Mouse (Mus musculus) bone marrow, adult 2 months (tissue): Measurements from ENCODE around the gene Larp4. TPM values are rescaled to one million over a fixed set of nuclear protein-coding genes. Genes with fewer than 3 reads are reported as not detected.

ENCODE experiments used
- H3K27ac ChIP-seq: fragments of 200-500 bp; 2 replicates; pipeline ENCODE4 v1.5.1; 2012; ENCODE audit warnings: low read depth, mild to moderate bottlenecking, control low read depth, inconsistent platforms, low read length; ENCODE audit not compliant: control insufficient read depth, poor library complexity, insufficient read depth
- H3K4me1 ChIP-seq: fragments of 200-500 bp; 2 replicates; pipeline ENCODE4 v1.6.1; 2011; ENCODE audit warnings: low read length; ENCODE audit not compliant: control insufficient read depth, insufficient read depth
- H3K4me3 ChIP-seq: fragments of 200-500 bp; replicated peaks from 2 replicates; pipeline ENCODE3; 2011; ENCODE audit warnings: mild to moderate bottlenecking, low read depth, low read length, control low read depth; ENCODE audit not compliant: control insufficient read depth
- CTCF ChIP-seq: fragments of 200-500 bp; IDR thresholded peaks from 2 replicates; pipeline ENCODE4 v1.5.1; 2011; ENCODE audit warnings: low read length, control low read depth; ENCODE audit not compliant: control insufficient read depth, insufficient read depth
- POLR2A ChIP-seq: fragments of 200-500 bp; IDR thresholded peaks from 2 replicates; pipeline ENCODE4 v1.6.1; 2011; ENCODE audit warnings: low read depth, mild to moderate bottlenecking, control low read depth, low read length, borderline replicate concordance; ENCODE audit not compliant: control insufficient read depth
- WGBS: fragments of 180-500 bp; shearing (Covaris S2); methylation state at CpG from one replicate; pipeline ENCODE4 v1.1.7; 2018; 5-methylcytosine and 5-hydroxymethylcytosine counted together
- polyA plus RNA-seq: library from polyadenylated mRNA; stranded (reverse); fragments of >200 nt; gene quantifications from 2 replicates; pipeline ENCODE4 v1.2.4, GENCODE M21; 2011; ENCODE audit warnings: low replicate concordance; ENCODE audit not compliant: missing spikeins, insufficient read depth, insufficient read length

The Larp4 gene
- polyA plus RNA-seq, 1 experiment = 13.2 TPM

GRCm38 (mm10) chr15:100025076-100025834 is 55.4 kb downstream of the Larp4 start:
- TF ChIP-seq POLR2A (no peak), CTCF (no peak)
- WGBS = 59% methylated on average over 11 of the region's 11 CpGs
- no peak overlapping the region for H3K27ac ChIP-seq
- H3K4me1 ChIP-seq = no peaks in the 10 kb centered on the region; the same call in 1 of the 2 replicates
- no peak overlapping the region for H3K4me3 ChIP-seq

GRCm38 (mm10) chr15:100028133-100028532 is 58.3 kb downstream of the Larp4 start:
- no peaks in the 10 kb centered on the region; the same call in 1 of the 2 replicates for H3K4me1 ChIP-seq
- no peak overlapping the region for H3K27ac ChIP-seq
- WGBS = 76% methylated on average over 2 of the region's 2 CpGs
- TF ChIP-seq POLR2A = no peak
- TF ChIP-seq CTCF = no peak
- H3K4me3 ChIP-seq = no peak overlapping the region

GRCm38 (mm10) chr15:100029497-100029896 is 59.6 kb downstream of the Larp4 start:
- H3K27ac ChIP-seq = no peak overlapping the region
- TF ChIP-seq POLR2A (no peak), CTCF (no peak)
- no peak overlapping the region for H3K4me3 ChIP-seq
- 82% methylated on average over 8 of the region's 8 CpGs for WGBS
- H3K4me1 ChIP-seq = no peaks in the 10 kb centered on the region; the same call in 1 of the 2 replicates

- no peak overlapping the region for H3K27ac ChIP-seq
- no peak overlapping the region for H3K4me3 ChIP-seq
- TF ChIP-seq POLR2A (no peak), CTCF (no peak)
- H3K4me1 ChIP-seq = no peaks in the 10 kb centered on the region; the same call in 1 of the 2 replicates
- 86% methylated on average over 2 of the region's 2 CpGs for WGBS
Measured at GRCm38 (mm10) chr15:100029900-100030299, 60.0 kb downstream of the Larp4 start.

- Histone ChIP-seq H3K4me1 (no peaks in the 10 kb centered on the region; the same call in 1 of the 2 replicates), H3K27ac (no peak overlapping the region), H3K4me3 (no peak overlapping the region)
- TF ChIP-seq POLR2A (no peak), CTCF (no peak)
- 82% methylated on average over 3 of the region's 3 CpGs for WGBS
Measured at GRCm38 (mm10) chr15:100032546-100032945, 62.7 kb downstream of the Larp4 start.

- TF ChIP-seq POLR2A = peak; percentile 70; the same call in 1 of the 2 replicates
- TF ChIP-seq CTCF = peak; percentile 95
- H3K27ac ChIP-seq = peak within 1 kb of the TSS; percentile 94
- WGBS = under 1% methylated on average over 68 of the region's 68 CpGs
- peak within 1 kb of the TSS; percentile 59 for H3K4me3 ChIP-seq
- peaks cover 8% of the 10 kb centered on the region for H3K4me1 ChIP-seq
Measured at GRCm38 (mm10) chr15:100038470-100038971, 68.7 kb downstream of the Larp4 start, which contains the start of gene Dip2b. Dip2b (plus strand) TSS chr15:100038664.

- whole genome bisulfite sequencing = under 1% methylated on average over 36 of the region's 36 CpGs
- no peak; the same call in 1 of the 2 replicates for TF ChIP-seq CTCF
- TF ChIP-seq POLR2A = 0 out of 2 replicates have a peak, but pooled peaks have one; percentile 14
Measured at GRCm38 (mm10) chr15:100039001-100039701, 69.3 kb downstream of the Larp4 start.

GRCm38 (mm10) chr15:100040541-100041266 is 70.8 kb downstream of the Larp4 start:
- Histone ChIP-seq H3K4me3 (no peak overlapping the region), H3K27ac (no peak overlapping the region), H3K4me1 (peaks cover 8% of the 10 kb centered on the region)
- WGBS = 27% methylated on average over 14 of the region's 14 CpGs
- TF ChIP-seq CTCF (0 out of 2 replicates have a peak, but pooled peaks have one; percentile 1), POLR2A (no peak)

More at GRCm38 (mm10) chr15:100039001-100039701, 69.3 kb downstream of the Larp4 start:
- H3K4me3 ChIP-seq = peak overlapping the region; percentile 59
- H3K27ac ChIP-seq = peak overlapping the region; percentile 94
- H3K4me1 ChIP-seq = peaks cover 8% of the 10 kb centered on the region
